Mouse (Mus musculus) adrenal gland, postnatal 14 days (tissue): ENCODE measurements around the gene Gm7137. TPM values are rescaled to one million over a fixed set of nuclear protein-coding genes. Genes with fewer than 3 reads are reported as not detected.
"Not testable (repeated sequence)": the region's sequence is repeated elsewhere in the genome, so short reads cannot be mapped to it uniquely, and the experiment has no call there.

Source experiments
- DNase-seq: peaks from one replicate; pipeline ENCODE4 v3.0.0; 2021; ENCODE audit warnings: mixed read lengths
- long read RNA-seq, 2 experiments: library from polyadenylated mRNA; stranded (forward); transcript quantifications; one replicate each; pipeline ENCODE4 v2.0.0; 2021
- total RNA-seq: library from RNA; stranded (reverse); gene quantifications from 2 replicates; pipeline ENCODE4 v1.2.3, GENCODE M21; 2021

Gene Gm7137
- total RNA-seq, result not detected in 2 replicates
- long read RNA-seq, experiment 1, result 0 reads
- long read RNA-seq, experiment 2, result 0 reads

DNA sequence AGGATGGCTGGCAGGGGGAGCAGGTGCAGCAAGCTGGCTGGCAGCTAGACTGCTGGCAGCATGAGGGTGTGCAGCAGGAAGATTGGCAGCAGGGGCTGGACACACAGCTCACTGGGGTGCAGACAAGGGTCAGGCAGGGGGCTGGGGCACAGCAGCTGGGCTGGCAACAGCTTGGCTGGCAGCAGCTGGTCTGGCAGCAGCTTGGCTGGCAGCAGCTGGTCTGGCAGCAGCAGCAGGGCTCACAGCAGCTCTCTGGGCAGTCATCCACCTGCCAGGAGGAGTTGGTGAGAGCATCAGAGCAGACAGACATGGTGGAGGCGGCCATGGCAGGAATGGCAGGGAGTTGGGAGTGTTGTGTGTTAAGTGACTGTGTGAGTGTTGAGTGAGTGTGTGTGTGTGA lies at the start of gene Gm7137:
Gm7137 (minus strand) TSS at position 325 of the 400 bp plus-strand sequence.
- DNase-seq, result peak; percentile 16

DNA sequence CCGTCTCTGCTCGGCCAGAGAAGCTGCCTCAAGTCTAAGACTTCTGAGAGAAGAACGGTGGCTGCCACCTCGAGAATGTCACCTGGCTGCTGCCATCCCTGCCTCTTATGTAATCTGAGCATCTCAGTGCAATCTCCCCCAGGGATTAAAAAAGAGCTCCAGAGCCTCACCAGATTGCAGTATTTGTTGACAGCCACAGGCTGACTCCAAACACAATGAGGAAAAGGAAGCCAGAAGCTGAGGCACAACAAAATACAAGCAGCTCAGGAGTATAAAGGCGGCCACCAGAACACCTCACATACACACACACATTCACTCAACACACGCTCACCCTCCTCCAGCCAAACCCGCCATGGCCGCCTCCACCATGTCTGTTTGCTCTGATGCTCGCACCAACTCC lies 47.6 kb upstream of the Gm7137 start, which contains the start of gene Krtap10-10:
Krtap10-10 (plus strand) TSS at position 301 of the 400 bp plus-strand sequence.
- no peak for DNase-seq

DNA sequence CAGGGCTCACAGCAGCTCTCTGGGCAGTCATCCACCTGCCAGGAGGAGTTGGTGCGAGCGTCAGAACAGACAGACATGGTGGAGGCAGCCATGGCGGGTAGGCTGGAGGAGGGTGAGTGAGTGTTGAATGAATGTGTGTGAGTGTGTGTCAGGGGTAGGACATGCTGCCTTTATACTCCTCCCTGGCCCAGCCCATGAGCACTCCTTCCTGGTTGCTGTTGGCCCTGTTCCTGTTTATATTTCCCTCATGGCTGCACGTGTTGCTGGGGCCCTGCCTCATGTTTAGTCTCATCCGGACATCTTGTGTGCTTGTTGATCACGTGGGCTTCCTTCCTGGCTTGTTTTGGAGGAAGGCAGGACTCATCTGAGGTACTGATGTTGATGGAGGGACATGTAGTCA lies 39.0 kb upstream of the Gm7137 start, which contains the start of gene Krtap10-4:
Krtap10-4 (minus strand) TSS at position 145 of the 400 bp plus-strand sequence.
- no peak for DNase-seq

DNA sequence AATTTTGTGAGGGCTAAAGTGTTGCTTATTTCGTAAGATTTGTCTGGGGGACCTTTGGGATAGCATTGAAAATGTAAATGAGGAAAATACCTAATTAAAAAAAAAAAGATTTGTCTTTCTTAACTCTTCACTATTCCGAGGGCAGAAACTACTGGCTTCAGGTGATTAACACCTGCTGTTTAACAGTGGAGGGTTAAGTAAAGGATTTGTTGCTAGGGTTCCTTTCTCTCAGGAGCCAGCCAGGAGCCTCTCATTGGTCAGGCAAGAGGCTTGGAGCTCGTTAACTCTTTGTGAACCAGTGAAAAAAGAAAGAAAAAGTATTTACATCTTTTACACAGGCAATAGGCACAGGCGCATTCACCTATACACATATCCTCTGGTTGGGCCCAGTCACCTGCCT lies 31.2 kb upstream of the Gm7137 start:
- no peak for DNase-seq

DNA sequence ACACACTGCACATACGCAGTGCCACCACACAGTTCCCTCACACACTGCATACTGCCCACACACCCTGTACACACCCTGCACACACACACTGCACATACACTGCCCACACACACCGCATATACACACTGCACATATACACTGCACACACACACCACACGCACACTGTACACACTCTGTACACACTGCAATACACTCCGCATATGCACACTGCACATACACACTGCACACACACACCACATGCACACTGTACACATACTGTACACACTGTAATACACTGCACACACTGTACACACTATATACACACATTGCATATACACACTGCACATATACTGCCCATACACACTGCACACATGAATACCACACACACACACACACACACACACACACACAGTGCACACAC lies 30.5 kb upstream of the Gm7137 start:
- DNase-seq, result no peak

GRCm38 (mm10) chr10:77815514-77815913 lies 27.5 kb upstream of the Gm7137 start:
- DNase-seq, result peak; percentile 53

DNA sequence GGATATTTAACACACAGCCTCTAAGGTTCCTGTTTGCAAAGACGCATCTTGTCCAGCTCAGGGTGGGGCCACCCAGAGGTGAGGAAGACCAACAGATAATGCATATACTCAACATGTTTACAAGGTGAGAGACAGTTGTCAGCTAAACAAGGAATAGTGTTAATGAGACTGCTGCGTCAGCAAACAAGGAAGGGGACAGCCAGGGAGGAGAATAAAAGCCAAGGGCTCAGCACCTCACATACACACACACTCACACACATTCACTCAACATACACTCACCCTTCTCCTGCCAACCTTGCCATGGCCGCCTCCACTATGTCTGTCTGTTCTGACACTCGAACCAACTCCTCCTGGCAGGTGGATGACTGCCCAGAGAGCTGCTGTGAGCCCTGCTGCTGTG lies 26.4 kb upstream of the Gm7137 start, which contains the start of gene Gm2696:
Gm2696 (plus strand) TSS at position 301 of the 400 bp plus-strand sequence.
- no peak for DNase-seq

- no peak for DNase-seq
Measured at GRCm38 (mm10) chr10:77811743-77812142, 23.7 kb upstream of the Gm7137 start, which contains the start of gene Gm9507. Gm9507 (minus strand) TSS chr10:77811843.

GRCm38 (mm10) chr10:77804095-77804494 lies 16.1 kb upstream of the Gm7137 start:
- no peak for DNase-seq

DNA sequence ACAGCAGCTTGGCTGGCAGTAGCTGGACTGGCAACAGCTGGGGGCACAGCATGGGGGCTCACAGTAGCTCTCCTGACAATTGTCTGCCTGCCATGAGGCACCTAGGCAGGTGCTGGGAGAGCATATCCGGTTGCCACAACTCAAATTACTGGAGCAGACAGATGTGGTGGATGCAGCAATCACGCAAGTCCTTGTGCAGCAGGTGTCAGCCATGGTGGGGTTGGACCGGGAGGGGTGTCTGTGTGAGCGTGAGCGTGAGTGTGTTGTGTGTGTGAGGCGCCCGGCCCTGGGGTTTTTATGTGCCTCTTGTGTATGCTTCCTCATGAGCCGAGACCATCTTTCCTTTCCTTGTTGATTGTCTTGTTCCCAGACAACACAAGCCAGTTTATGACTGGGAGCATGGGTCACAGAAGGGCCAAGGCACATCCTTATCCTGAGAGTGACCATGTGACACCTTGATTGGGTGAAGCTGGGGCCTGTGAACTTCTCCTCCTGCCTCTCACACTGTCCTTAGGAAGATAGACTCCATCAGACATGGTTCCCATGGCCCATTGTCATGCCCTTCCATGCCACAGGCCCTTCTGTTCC lies 11.0 kb upstream of the Gm7137 start, which contains the start of gene Gm19668:
Gm19668 (minus strand) TSS at position 213 of the 588 bp plus-strand sequence.
- no peak for DNase-seq

- not testable (repeated sequence) for DNase-seq
Measured at GRCm38 (mm10) chr10:77798164-77798920, 10.3 kb upstream of the Gm7137 start.

GRCm38 (mm10) chr10:77797677-77798076 lies 9.7 kb upstream of the Gm7137 start:
- no peak for DNase-seq

DNA sequence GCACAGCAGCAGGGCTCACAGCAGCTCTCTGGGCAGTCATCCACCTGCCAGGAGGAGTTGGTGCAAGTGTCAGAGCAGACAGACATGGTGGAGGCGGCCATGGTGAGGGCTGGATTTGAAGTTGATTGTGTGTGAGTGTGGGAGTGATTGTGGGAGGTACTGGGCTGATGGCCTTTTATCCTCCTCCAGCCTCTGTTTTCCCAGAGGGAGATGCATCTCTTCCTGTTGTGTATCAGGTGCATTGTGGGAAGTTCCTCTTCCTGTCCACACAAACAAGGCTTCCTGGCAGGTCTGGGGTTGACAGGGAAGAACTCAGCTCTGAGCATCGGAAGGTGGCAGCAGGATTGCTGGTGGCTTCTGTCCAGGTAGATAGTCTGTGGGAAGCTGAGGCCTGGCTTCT lies 7.0 kb upstream of the Gm7137 start, which contains the start of gene Gm9639:
Gm9639 (minus strand) TSS at position 101 of the 400 bp plus-strand sequence.
- DNase-seq, result no peak

DNA sequence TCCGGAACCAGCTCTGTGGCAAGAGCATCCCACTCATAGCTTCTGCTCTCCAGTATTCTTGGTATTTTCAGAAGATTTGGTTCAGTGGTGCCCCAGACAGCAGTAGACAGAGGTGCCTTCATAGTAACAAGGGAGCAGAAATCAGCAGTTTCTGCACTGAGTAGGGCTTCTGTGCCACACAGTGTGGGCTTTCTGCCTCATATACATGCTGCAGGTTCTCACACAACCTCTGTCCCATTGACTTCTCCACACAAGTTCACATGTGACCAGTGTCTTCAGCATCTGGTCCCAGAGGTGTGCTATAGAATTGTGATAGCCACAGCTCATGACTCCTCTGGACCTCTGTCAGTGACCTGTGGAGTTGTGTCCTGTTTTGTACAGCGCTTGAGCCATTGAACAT lies 621 bp upstream of the Gm7137 start:
- no peak for DNase-seq

- DNase-seq, result not testable (repeated sequence)
Measured at GRCm38 (mm10) chr10:77783396-77783795, 4.6 kb downstream of the Gm7137 start.

GRCm38 (mm10) chr10:77782442-77782841 lies 5.6 kb downstream of the Gm7137 start, which contains the start of gene Gm3250:
Gm3250 (minus strand) TSS chr10:77782542.
- not testable (repeated sequence) for DNase-seq

GRCm38 (mm10) chr10:77776844-77777243 lies 11.2 kb downstream of the Gm7137 start, which contains the start of gene Gm7138:
Gm7138 (minus strand) TSS chr10:77776944.
- DNase-seq, result not testable (repeated sequence)

DNA sequence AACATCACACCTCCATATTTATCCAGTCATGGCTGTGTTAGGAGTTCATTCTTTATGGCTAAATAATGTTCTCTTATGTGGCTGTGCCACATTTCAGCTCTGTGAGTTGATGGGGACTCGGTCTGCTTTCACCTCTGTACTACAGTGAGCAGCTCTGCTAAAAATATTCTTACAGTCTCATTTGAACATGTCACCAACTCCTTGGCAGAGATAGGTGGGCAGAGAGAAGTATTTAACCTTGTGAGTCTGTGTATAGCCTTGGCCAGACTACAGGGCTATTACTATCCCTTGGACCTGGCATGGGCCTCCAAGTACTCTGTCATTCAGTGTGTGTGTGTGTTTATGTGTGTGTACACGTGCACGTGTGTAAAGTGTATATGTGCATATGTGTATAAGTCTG lies 15.9 kb downstream of the Gm7137 start:
- DNase-seq, result not testable (repeated sequence)

DNA sequence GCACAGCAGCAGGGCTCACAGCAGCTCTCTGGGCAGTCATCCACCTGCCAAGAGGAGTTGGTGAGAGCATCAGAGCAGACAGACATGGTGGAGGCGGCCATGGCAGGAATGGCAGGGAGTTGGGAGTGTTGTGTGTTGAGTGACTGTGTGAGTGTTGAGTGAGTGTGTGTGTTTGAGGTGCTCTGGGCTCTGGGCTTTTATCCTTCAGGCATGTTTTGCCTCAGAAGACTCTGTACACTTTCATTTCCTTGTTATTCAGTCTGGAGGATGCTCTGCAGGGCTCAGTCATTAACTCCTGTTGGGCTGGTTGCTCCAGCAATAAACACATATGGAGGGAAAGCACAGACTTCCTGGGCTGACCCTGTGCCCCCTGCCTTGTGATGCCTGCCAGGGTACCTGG lies 16.8 kb downstream of the Gm7137 start, which contains the start of gene Gm3238:
Gm3238 (minus strand) TSS at position 101 of the 400 bp plus-strand sequence.
- not testable (repeated sequence) for DNase-seq

- DNase-seq, result no peak
Measured at GRCm38 (mm10) chr10:77769727-77770126, 18.3 kb downstream of the Gm7137 start.

- DNase-seq, result not testable (repeated sequence)
Measured at GRCm38 (mm10) chr10:77759582-77759981, 28.4 kb downstream of the Gm7137 start, which contains the start of gene Gm3233. Gm3233 (minus strand) TSS chr10:77759682.

GRCm38 (mm10) chr10:77753448-77753847 lies 34.6 kb downstream of the Gm7137 start:
- no peak for DNase-seq

DNA sequence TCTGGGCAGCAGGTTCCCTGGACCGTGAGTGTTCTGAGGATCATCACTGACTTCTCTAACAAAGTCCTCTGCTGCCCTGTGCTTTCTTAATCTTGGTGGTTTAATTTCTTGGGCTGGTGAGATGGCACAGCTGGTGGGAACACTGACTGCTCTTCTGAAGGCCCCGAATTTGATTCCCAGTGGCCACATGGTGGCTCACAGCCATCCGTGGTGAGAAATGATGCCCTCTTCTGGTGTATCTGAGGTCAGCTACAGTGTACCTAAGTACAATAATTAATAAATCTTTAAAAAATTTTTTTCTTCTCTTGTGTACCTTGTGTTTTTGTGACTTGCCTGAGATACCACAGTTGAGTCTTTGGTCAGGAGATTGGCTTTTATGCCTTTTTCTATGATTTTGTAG lies 35.7 kb downstream of the Gm7137 start:
- not testable (repeated sequence) for DNase-seq
